Mouse (Mus musculus): Measurements from ENCODE around the gene 1810013L24Rik.

- TF ChIP-seq POLR2A (IDR thresholded peaks at IDR 0.05; ENCODE audit: borderline replicate concordance, low read depth, low read length) (no peak), CTCF (IDR thresholded peaks at IDR 0.05; ENCODE audit: low read depth, low read length) (no peak)
Measured at GRCm38 (mm10) chr16:8880076-8880475, 50.2 kb downstream of the 1810013L24Rik start.

All from bone marrow macrophage, adult 2 months (primary cell).